Mouse (Mus musculus) testis, adult 2 months (tissue): ENCODE data around the gene Olfr1532-ps1.

ENCODE experiments used
- CTCF ChIP-seq: fragments of 200-500 bp; IDR thresholded peaks from 2 replicates; pipeline ENCODE4 v1.5.1; 2012; ENCODE audit warnings: low read depth, mild to moderate bottlenecking, inconsistent platforms, low read length, moderate library complexity; ENCODE audit not compliant: control insufficient read depth, insufficient read depth, insufficient replicate concordance
- POLR2A ChIP-seq: fragments of 200-500 bp; IDR thresholded peaks from 2 replicates; pipeline ENCODE4 v1.6.1; 2012; ENCODE audit warnings: low read depth, mild to moderate bottlenecking, inconsistent platforms, low read length, moderate library complexity; ENCODE audit not compliant: control insufficient read depth

DNA sequence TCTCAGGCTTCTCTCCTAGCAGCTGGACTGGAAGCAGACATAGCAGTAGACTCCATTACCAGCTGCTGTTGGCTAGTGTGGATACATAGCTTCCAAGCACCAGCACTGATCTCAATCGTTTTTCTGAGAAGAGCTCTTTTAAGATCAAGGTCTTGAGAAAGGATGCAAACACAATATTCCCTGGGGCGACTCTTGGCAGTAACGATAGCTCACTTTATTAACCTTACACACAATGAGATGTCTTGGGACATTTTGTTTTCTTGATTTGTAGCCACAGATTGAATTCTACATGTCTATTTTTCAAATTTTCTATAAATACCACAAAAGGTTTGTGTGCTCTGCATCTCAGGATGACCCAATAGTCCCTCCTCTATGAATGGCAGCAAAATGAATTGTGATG is 40.4 kb downstream of the Olfr1532-ps1 start, which contains the start of gene Olfr710:
- TF ChIP-seq POLR2A: no peak
- TF ChIP-seq CTCF: no peak
